Mouse (Mus musculus): ENCODE measurements at regions not wholly inside any gene's neighbourhood (a gene's known extent, or its start where the extent isn't known, plus 50 kb on each side); places are given as distances from the start of the nearest gene placed in this dataset.

DNA sequence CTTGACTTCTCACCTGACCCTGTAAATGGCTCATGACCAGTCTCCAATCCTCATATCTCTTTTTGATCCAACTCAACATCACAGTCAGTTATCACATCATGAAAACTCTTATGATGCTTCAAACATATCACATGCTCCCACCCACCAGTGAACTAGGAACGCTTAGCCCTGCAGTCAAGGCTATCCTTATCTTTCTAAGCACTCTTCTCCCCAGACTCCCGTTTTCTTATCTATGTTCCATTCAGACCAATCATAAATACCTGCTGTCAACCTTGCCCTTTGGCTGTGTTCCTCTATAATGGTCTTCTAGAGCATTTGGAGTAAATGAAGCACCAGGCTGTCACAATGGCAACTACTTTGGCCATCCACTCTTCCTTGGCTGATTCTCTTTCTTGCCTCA lies 123.3 kb downstream of the Btc start:
- TF ChIP-seq CTCF (IDR thresholded peaks at IDR 0.05; ENCODE audit: low read depth, low read length) (no peak), POLR2A (IDR thresholded peaks at IDR 0.05; ENCODE audit: extremely low read depth, insufficient read depth, low read length) (no peak)
